Mouse (Mus musculus) liver, adult 2 months (tissue): ENCODE results near the gene Ddr2. TPM values are rescaled to one million over a fixed set of nuclear protein-coding genes. Genes with fewer than 3 reads are reported as not detected.

Experiments used
- DNase-seq: peaks from one replicate; pipeline ENCODE4 v3.0.0-alpha.2; 2011; ENCODE audit warnings: low read depth, low spot score; ENCODE audit errors: extremely low read depth
- H3K27ac ChIP-seq: fragments of 200-500 bp; replicated peaks from 2 replicates; pipeline ENCODE4 v1.5.1; 2012; ENCODE audit warnings: low read depth, mild to moderate bottlenecking, control low read depth, inconsistent platforms, low read length; ENCODE audit not compliant: insufficient read depth
- H3K27me3 ChIP-seq: fragments of 200-500 bp; 2 replicates; pipeline ENCODE4 v1.6.1; 2012; ENCODE audit warnings: mild to moderate bottlenecking, moderate library complexity, low read length, inconsistent platforms; ENCODE audit not compliant: control insufficient read depth, insufficient read depth
- H3K36me3 ChIP-seq: fragments of 200-500 bp; 2 replicates; pipeline ENCODE4 v1.6.1; 2012; ENCODE audit warnings: low read length, inconsistent platforms; ENCODE audit not compliant: control insufficient read depth, insufficient read depth
- H3K4me1 ChIP-seq: fragments of 200-500 bp; 2 replicates; pipeline ENCODE4 v1.6.1; 2011; ENCODE audit warnings: low read length; ENCODE audit not compliant: control insufficient read depth, insufficient read depth
- H3K4me3 ChIP-seq: fragments of 200-500 bp; 2 replicates; pipeline ENCODE4 v1.5.1; 2011; ENCODE audit warnings: low read depth, mild to moderate bottlenecking, control low read depth, low read length, moderate library complexity; ENCODE audit not compliant: insufficient read depth
- H3K79me2 ChIP-seq: fragments of 200-500 bp; 2 replicates; pipeline ENCODE4 v1.6.1; 2012; ENCODE audit warnings: inconsistent platforms, mild to moderate bottlenecking, low read length, moderate library complexity; ENCODE audit not compliant: control insufficient read depth, insufficient read depth
- H3K9ac ChIP-seq: fragments of 200-500 bp; 2 replicates; pipeline ENCODE4 v1.6.1; 2012; ENCODE audit warnings: low read depth, mild to moderate bottlenecking, control low read depth, inconsistent platforms, low read length
- CTCF ChIP-seq: fragments of 200-500 bp; IDR thresholded peaks from 2 replicates; pipeline ENCODE4 v1.5.1; 2011; ENCODE audit warnings: low read depth, low read length, control low read depth
- POLR2A ChIP-seq: fragments of 200-500 bp; IDR thresholded peaks from 2 replicates; pipeline ENCODE4 v1.6.1; 2011; ENCODE audit warnings: low read length, control low read depth; ENCODE audit not compliant: insufficient read depth; ENCODE audit errors: extremely low read depth
- WGBS: fragments of 180-500 bp; shearing (Covaris S2); methylation state at CpG from one replicate; pipeline ENCODE4 v1.1.7; 2018; 5-methylcytosine and 5-hydroxymethylcytosine counted together
- polyA plus RNA-seq: library from polyadenylated mRNA; depleted of rRNA; stranded (reverse); fragments of >200 nt; gene quantifications from 2 replicates; pipeline ENCODE4 v1.2.3, GENCODE M21; 2012
- total RNA-seq: library from RNA; depleted of rRNA; stranded (reverse); fragments of >200 nt; gene quantifications from 2 replicates; pipeline ENCODE4 v1.2.3, GENCODE M21; 2014

Ddr2 gene
- total and polyA plus RNA-seq, 2 experiments = 1.4 to 3.0 TPM

- H3K27ac ChIP-seq = no peak overlapping the region
- peaks cover 46% of the 10 kb centered on the region for H3K36me3 ChIP-seq
- TF ChIP-seq POLR2A (no peak), CTCF (no peak)
- WGBS = 63% methylated on average over 6 of the region's 6 CpGs
- no peak overlapping the region for H3K4me3 ChIP-seq
- H3K9ac ChIP-seq = no peak overlapping the region
- no peaks in the 10 kb centered on the region for H3K4me1 ChIP-seq
- H3K27me3 ChIP-seq = no peaks in the 10 kb centered on the region
- DNase-seq = no peak
- no peaks in the 10 kb centered on the region; the same call in 1 of the 2 replicates for H3K79me2 ChIP-seq
Measured at GRCm38 (mm10) chr1:170150870-170151269, 40.3 kb upstream of the Ddr2 start.

GRCm38 (mm10) chr1:170149756-170150155 is 39.2 kb upstream of the Ddr2 start:
- TF ChIP-seq POLR2A (no peak), CTCF (no peak)
- Histone ChIP-seq H3K4me1 (no peaks in the 10 kb centered on the region), H3K4me3 (no peak overlapping the region), H3K36me3 (peaks cover 45% of the 10 kb centered on the region), H3K27ac (no peak overlapping the region), H3K27me3 (no peaks in the 10 kb centered on the region), H3K79me2 (no peaks in the 10 kb centered on the region; the same call in 1 of the 2 replicates), H3K9ac (no peak overlapping the region)
- WGBS = 89% methylated on average over 4 of the region's 4 CpGs
- no peak for DNase-seq

GRCm38 (mm10) chr1:170148536-170148935 is 38.0 kb upstream of the Ddr2 start:
- H3K79me2 ChIP-seq = no peaks in the 10 kb centered on the region
- no peaks in the 10 kb centered on the region for H3K27me3 ChIP-seq
- peaks cover 46% of the 10 kb centered on the region for H3K36me3 ChIP-seq
- DNase-seq = no peak
- TF ChIP-seq CTCF (no peak), POLR2A (no peak)
- no peak overlapping the region for H3K4me3 ChIP-seq
- H3K4me1 ChIP-seq = no peaks in the 10 kb centered on the region
- H3K9ac ChIP-seq = no peak overlapping the region
- WGBS = 81% methylated on average over 6 of the region's 6 CpGs
- H3K27ac ChIP-seq = no peak overlapping the region

DNA sequence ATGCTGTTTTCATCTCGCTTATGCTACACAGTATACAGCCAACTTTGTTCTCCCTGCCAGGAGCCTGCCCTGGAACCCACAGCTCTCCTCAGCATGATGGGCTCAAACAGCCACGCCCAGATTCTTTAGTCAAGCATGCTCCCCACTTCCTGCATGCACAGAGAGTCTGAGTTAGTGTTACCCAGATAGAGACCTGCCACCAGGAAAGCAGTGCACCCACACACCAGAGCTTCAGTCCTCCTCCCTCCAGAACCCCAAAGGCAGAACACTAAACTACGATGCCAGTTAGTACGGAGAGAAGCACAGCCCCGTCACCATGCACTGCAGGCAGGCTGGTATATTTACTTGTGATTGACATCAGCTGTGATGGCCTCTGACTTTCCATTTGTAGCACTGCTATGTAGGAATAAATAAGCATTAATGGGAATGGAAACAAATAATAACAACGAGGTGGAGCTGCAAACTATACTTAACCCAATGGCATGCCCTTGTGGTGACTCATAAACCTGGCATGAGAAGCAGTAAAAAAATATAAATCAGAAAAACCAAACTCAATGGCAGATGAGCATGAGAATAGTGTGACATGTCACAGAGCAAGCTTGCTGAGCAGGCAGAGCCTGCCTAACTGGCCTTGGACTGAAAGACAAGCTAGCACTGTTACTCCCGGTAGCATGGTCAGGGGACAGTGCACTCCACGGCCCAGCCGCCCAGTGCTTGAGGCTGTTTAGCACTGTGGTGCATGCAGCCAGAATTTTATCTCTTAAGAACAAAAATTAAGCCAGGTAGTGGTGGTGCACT is 37.3 kb upstream of the Ddr2 start:
- no peaks in the 10 kb centered on the region for H3K79me2 ChIP-seq
- 91% methylated on average over 9 of the region's 9 CpGs for WGBS
- H3K27ac ChIP-seq = no peak overlapping the region
- H3K9ac ChIP-seq = no peak overlapping the region
- H3K27me3 ChIP-seq = no peaks in the 10 kb centered on the region
- peaks cover 2% of the 10 kb centered on the region; the same call in 1 of the 2 replicates for H3K4me1 ChIP-seq
- H3K36me3 ChIP-seq = peaks cover 52% of the 10 kb centered on the region
- no peak for DNase-seq
- TF ChIP-seq POLR2A (no peak), CTCF (no peak)
- no peak overlapping the region for H3K4me3 ChIP-seq

GRCm38 (mm10) chr1:170145606-170146005 is 35.0 kb upstream of the Ddr2 start:
- TF ChIP-seq CTCF (no peak), POLR2A (no peak)
- no peak overlapping the region for H3K27ac ChIP-seq
- no peak for DNase-seq
- H3K36me3 ChIP-seq = peaks cover 65% of the 10 kb centered on the region
- 95% methylated on average over 4 of the region's 4 CpGs for WGBS
- H3K9ac ChIP-seq = no peak overlapping the region
- H3K4me1 ChIP-seq = peaks cover 2% of the 10 kb centered on the region; the same call in 1 of the 2 replicates
- H3K4me3 ChIP-seq = no peak overlapping the region
- H3K79me2 ChIP-seq = no peaks in the 10 kb centered on the region
- no peaks in the 10 kb centered on the region for H3K27me3 ChIP-seq
